10 mouse cellular contexts compared by ENCODE assay signal in genomic region chr10:92166057-92166456, GRCm38 (mm10).
DNase-seq lines count a peak whose midpoint lies in the region; ATAC-seq and TF ChIP-seq lines count a peak whose summit lies in the region.
"Had no signal": no experiment of that assay in that cellular context is flagged by ENCODE, and none has a peak within 500 bp of the region (broad histone marks: within the 10 kb centered on the region; RNA-seq: fewer than 3 reads in every experiment).

No protein-coding gene starts in this region.

- no peak overlapping the region for H3K9ac ChIP-seq in forebrain, embryonic 12.5 days
- H3K9ac ChIP-seq in forebrain, embryonic 16.5 days (replicated peaks; ENCODE audit: low read depth, low read length): no peak overlapping the region
- H3K9ac ChIP-seq in midbrain, embryonic 11.5 days (ENCODE audit: low read length): no peak overlapping the region
- H3K9ac ChIP-seq in intestine, postnatal 0 days (ENCODE audit: low read depth, low read length): no peak overlapping the region

- H3K4me3 ChIP-seq in forebrain, embryonic 12.5 days (replicated peaks): no peak overlapping the region
- no peak overlapping the region for H3K4me3 ChIP-seq in forebrain, embryonic 16.5 days (replicated peaks; ENCODE audit: low read length)
- H3K4me3 ChIP-seq in midbrain, embryonic 11.5 days (ENCODE audit: low read depth, low read length): no peak overlapping the region
- H3K4me3 ChIP-seq in intestine, postnatal 0 days (ENCODE audit: low read depth, low read length): no peak overlapping the region

- no peak for ATAC-seq in forebrain, embryonic 12.5 days (ENCODE audit: low FRiP score)
- no peak for ATAC-seq in forebrain, embryonic 16.5 days
- ATAC-seq in midbrain, embryonic 11.5 days (ENCODE audit: low FRiP score): no peak
- ATAC-seq in intestine, postnatal 0 days: no peak
- ATAC-seq: inflammation-experienced regulatory T-cells, adult 6 months had no signal

- TF ChIP-seq CTCF in intestine, postnatal 0 days (IDR thresholded peaks at IDR 0.05; ENCODE audit: low read depth): no peak

- H3K9me3 ChIP-seq in forebrain, embryonic 12.5 days: no peaks in the 10 kb centered on the region
- H3K9me3 ChIP-seq in forebrain, embryonic 16.5 days (ENCODE audit: control insufficient read depth, low read length): no peaks in the 10 kb centered on the region
- no peaks in the 10 kb centered on the region for H3K9me3 ChIP-seq in midbrain, embryonic 11.5 days (ENCODE audit: control insufficient read depth, low read length)
- no peaks in the 10 kb centered on the region for H3K9me3 ChIP-seq in intestine, postnatal 0 days (ENCODE audit: control insufficient read depth)

- H3K4me1 ChIP-seq in forebrain, embryonic 12.5 days: peaks cover 20% of the 10 kb centered on the region
- peaks cover 23% of the 10 kb centered on the region for H3K4me1 ChIP-seq in forebrain, embryonic 16.5 days (replicated peaks; ENCODE audit: control insufficient read depth, insufficient read depth, low read length)
- peaks cover 9% of the 10 kb centered on the region; the same call in 1 of the 2 replicates for H3K4me1 ChIP-seq in midbrain, embryonic 11.5 days (ENCODE audit: control insufficient read depth, insufficient read depth, low read length)
- H3K4me1 ChIP-seq in intestine, postnatal 0 days (replicated peaks; ENCODE audit: control insufficient read depth, insufficient read depth, low read length): no peaks in the 10 kb centered on the region; the same call in 1 of the 2 replicates

- DNase-seq in lung, postnatal 25 days (ENCODE audit: low spot score): peak; percentile 32
- no peak for DNase-seq in lung, postnatal 10 days
- DNase-seq in midbrain, embryonic 11.5 days (ENCODE audit: low spot score, missing footprints): no peak
- peak; percentile 45 for DNase-seq in retina, postnatal 1 day
- DNase-seq in layer of hippocampus, postnatal 36 days: no peak
- DNase-seq: cerebellum, postnatal 10 days had no signal

- 45% methylated on average over 2 of the region's 2 CpGs for WGBS in forebrain, embryonic 12.5 days
- 45% methylated on average over 2 of the region's 2 CpGs for WGBS in forebrain, embryonic 16.5 days
- WGBS in midbrain, embryonic 11.5 days: 29% methylated on average over 2 of the region's 2 CpGs
- WGBS in intestine, postnatal 0 days: 89% methylated on average over 2 of the region's 2 CpGs

- H3K4me2 ChIP-seq in forebrain, embryonic 12.5 days: peak overlapping the region; percentile 70
- H3K4me2 ChIP-seq in forebrain, embryonic 16.5 days (ENCODE audit: low read length): no peak overlapping the region
- H3K4me2 ChIP-seq in midbrain, embryonic 11.5 days: peak overlapping the region; percentile 65; the same call in 1 of the 2 replicates
- H3K4me2 ChIP-seq in intestine, postnatal 0 days (replicated peaks; ENCODE audit: low read depth): no peak overlapping the region

- H3K27me3 ChIP-seq in forebrain, embryonic 12.5 days: peaks cover 21% of the 10 kb centered on the region
- H3K27me3 ChIP-seq in forebrain, embryonic 16.5 days (replicated peaks; ENCODE audit: control insufficient read depth, insufficient read depth, low read length): 0 out of 2 replicates have a peak, but pooled peaks cover 8% of the 10 kb centered on the region
- H3K27me3 ChIP-seq in midbrain, embryonic 11.5 days (ENCODE audit: control insufficient read depth, insufficient read depth, low read length): no peaks in the 10 kb centered on the region
- H3K27me3 ChIP-seq in intestine, postnatal 0 days (replicated peaks; ENCODE audit: control insufficient read depth, insufficient read depth, low read length): peaks cover 4% of the 10 kb centered on the region

- H3K36me3 ChIP-seq in forebrain, embryonic 12.5 days (replicated peaks): no peaks in the 10 kb centered on the region
- no peaks in the 10 kb centered on the region for H3K36me3 ChIP-seq in forebrain, embryonic 16.5 days (ENCODE audit: control insufficient read depth, insufficient read depth)
- H3K36me3 ChIP-seq in midbrain, embryonic 11.5 days (ENCODE audit: control insufficient read depth, insufficient read depth, low read length): no peaks in the 10 kb centered on the region
- no peaks in the 10 kb centered on the region for H3K36me3 ChIP-seq in intestine, postnatal 0 days (ENCODE audit: control insufficient read depth, insufficient read depth)

- 0 out of 2 replicates have a peak overlapping the region, but pooled peaks have one; percentile 94 for H3K27ac ChIP-seq in forebrain, embryonic 12.5 days
- H3K27ac ChIP-seq in forebrain, embryonic 16.5 days (ENCODE audit: low read length): no peak overlapping the region
- no peak overlapping the region for H3K27ac ChIP-seq in midbrain, embryonic 11.5 days (ENCODE audit: low read depth, low read length)
- H3K27ac ChIP-seq in intestine, postnatal 0 days (ENCODE audit: low read depth, low read length): no peak overlapping the region

Comparison
In these comparisons a context has a peak if more than half of its experiments do, and no peak if none do; other contexts are left out.
1. H3K4me2 ChIP-seq: peak in forebrain, embryonic 12.5 days (single experiment) and midbrain, embryonic 11.5 days (single experiment); none in forebrain, embryonic 16.5 days (single experiment) and intestine, postnatal 0 days (single experiment).
2. DNase-seq: peak in lung, postnatal 25 days (single experiment) and retina, postnatal 1 day (single experiment); none in lung, postnatal 10 days (single experiment), midbrain, embryonic 11.5 days (single experiment) and layer of hippocampus, postnatal 36 days (0 of 2).